Mouse (Mus musculus): ENCODE measurements around the gene Mlx. TPM values are rescaled to one million over a fixed set of nuclear protein-coding genes. Genes with fewer than 3 reads are reported as not detected.

Mlx gene
- 10 to 100 TPM in 14 of 26 experiments, 1 to 10 TPM in 12; 1.7 to 29.3 (median 11.5) TPM for total RNA-seq (2018; cell fraction: chromatin; rRNA removed)
- 10 to 100 TPM; 22.4 to 58.9 (median 42.9) TPM for total RNA-seq (2018; cell fraction: cytosol; rRNA removed)
- 10 to 100 TPM in 21 of 26 experiments, 1 to 10 TPM in 5; 6.4 to 56.4 (median 22.1) TPM for total RNA-seq (2018; cell fraction: nucleus; rRNA removed)
- 33.1 to 44.4 TPM (median 37.3 TPM) in 3 replicates for polyA plus RNA-seq (2018)

DNA sequence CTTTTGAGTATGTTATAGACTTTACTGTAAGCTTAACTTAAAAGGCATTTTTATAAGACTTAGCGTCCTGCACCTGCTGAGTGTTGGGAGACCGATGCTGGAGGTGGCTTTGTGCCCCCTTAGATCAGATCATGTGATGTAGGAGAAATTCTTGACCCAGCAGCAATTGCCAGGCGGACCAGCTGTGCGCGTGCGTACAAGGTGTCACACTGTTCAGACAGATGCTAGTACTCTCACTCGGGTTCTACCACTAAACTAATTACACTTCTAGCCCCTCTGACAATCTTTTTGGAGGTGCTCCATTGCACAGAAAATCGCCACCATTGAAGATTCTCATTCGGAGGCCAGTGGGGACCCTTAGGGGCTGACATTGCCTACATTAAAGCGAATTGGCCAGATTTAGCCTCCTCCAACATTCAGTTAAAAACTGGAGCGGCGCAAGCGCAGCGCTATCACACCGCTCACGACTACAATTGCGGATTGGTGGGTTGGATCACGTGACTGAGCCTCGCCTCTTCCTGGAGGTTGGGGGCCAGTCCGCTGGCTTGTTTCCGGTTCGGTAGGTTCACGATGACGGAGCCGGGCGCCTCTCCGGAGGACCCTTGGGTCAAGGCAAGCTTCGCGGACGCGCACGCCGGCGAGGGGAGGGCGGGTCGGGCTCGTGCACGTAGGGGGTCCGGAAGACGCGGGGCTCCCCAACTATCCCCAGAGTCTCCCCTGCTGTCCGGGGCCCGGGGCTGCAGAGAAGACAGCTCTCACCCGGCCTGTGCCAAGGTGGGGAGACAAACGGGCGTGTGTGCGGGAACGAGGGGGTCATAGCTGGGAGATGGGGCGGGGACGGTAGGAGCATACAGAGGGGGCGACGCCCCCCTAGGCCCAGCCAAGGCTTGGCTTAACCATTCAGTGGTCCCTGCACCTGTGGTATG, at the start of gene Mlx:
TSS of gene Mlx (plus strand) at position 522 of the 926 bp plus-strand sequence.
- peak within 1 kb of the TSS; percentile 62 for H3K27ac ChIP-seq
- peaks cover 15% of the 10 kb centered on the region for H3K79me2 ChIP-seq (ENCODE audit: inconsistent target)
- under 1% methylated on average over 50 of the region's 52 CpGs for WGBS (ENCODE audit: missing documents)
- peaks cover 25% of the 10 kb centered on the region for H3K36me3 ChIP-seq (ENCODE audit: inconsistent target)
- peak within 1 kb of the TSS; percentile 83 for H3K4me3 ChIP-seq (ENCODE audit: inconsistent target)

DNA sequence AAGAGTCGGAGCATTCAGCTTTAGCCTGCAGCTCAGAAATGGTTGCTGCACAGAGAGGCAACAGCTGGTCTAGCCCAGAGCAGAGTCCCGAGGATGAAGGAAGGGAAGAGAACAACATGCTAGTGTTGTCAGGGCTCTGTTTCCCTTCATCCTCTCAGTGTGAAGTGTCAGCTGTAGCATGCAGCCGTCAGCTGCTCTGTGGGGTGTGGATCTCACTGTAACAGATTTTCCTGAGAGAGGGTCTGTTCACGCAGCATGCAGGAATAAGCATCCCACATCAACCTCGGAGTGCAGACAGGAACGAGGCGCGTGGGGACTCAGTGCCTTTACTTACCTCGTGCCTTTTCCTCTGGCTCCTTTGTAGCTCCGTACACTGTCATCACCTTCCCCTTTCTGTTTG, 49.3 kb upstream of the Mlx start:
- H3K4me3 ChIP-seq (ENCODE audit: inconsistent target), result no peak overlapping the region
- 95% methylated on average over 9 of the region's 10 CpGs for WGBS (ENCODE audit: missing documents)
- peaks cover 15% of the 10 kb centered on the region; the same call in 1 of the 2 replicates for H3K79me2 ChIP-seq (ENCODE audit: inconsistent target)
- H3K36me3 ChIP-seq (ENCODE audit: inconsistent target), result peaks cover 98% of the 10 kb centered on the region
- H3K27ac ChIP-seq, result no peak overlapping the region

DNA sequence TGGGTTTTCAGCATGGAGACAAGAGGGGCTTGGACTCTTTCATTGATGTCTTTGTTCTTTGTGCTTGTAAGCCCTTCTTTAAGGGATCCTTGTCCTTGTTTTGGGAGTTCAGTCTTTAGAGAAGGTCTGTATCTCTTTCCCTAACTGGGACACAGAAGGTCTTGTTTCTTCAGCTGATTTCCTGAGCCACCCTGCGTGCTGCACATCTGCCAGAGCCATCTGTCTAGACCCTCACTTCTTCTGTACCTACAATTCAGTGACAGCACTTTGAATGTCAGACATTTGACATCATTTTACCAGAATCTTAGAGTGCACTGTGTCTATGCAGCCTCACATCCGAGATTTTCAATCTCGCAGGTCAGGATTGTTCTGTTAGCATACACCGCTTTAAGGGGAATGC, 41.3 kb upstream of the Mlx start:
- Histone ChIP-seq H3K27ac (no peak overlapping the region), H3K36me3 (ENCODE audit: inconsistent target) (peaks cover 100% of the 10 kb centered on the region), H3K4me3 (ENCODE audit: inconsistent target) (no peak overlapping the region), H3K79me2 (ENCODE audit: inconsistent target) (no peaks in the 10 kb centered on the region; the same call in 1 of the 2 replicates)
- WGBS (ENCODE audit: missing documents), result 88% methylated on average over 4 of the region's 4 CpGs

DNA sequence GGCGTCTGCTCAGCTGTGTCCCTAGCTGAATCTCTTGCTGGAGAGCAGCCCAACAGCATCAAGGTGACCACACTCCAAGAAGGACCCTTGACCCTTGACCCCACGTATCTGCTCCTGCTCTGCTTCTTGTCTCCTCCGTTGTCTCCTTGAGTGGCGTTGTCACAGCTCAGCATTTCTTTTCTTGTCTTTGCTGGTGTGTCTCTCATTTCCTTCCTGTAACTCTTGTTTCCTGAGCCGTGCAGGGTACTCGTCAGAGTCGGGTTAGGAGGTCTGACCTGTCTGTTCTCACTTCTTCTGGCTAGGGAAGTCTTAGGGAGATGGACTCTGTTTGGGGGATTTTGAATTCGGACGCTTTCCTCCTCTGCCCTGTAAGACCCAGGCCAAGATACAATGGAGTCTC, 40.6 kb upstream of the Mlx start:
- Histone ChIP-seq H3K36me3 (ENCODE audit: inconsistent target) (peaks cover 100% of the 10 kb centered on the region), H3K79me2 (ENCODE audit: inconsistent target) (no peaks in the 10 kb centered on the region; the same call in 1 of the 2 replicates), H3K4me3 (ENCODE audit: inconsistent target) (no peak overlapping the region), H3K27ac (no peak overlapping the region)
- 36% methylated on average over 7 of the region's 9 CpGs for WGBS (ENCODE audit: missing documents)

DNA sequence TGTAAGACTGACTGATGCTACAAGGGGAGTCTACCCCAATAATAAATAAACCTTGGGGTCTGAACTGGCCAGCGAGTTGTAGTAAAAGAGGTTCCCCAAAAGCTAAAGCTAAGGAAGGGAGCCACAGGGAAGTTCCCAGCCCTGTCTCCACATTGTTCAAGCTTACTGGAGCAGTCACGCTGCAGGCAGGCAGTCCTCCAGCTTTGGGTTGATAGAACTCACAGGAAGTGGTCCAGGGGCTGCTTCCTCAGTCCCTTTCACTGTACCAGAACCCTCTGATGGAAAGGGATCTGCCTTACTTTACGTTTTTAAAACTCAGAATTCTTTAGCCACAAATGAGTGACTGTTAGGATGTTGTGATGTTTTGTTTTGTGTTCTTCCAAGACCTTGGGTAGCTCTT, 39.6 kb upstream of the Mlx start:
- 57% methylated on average over 3 of the region's 3 CpGs for WGBS (ENCODE audit: missing documents)
- H3K79me2 ChIP-seq (ENCODE audit: inconsistent target), result no peaks in the 10 kb centered on the region; the same call in 1 of the 2 replicates
- H3K27ac ChIP-seq, result no peak overlapping the region
- peaks cover 100% of the 10 kb centered on the region for H3K36me3 ChIP-seq (ENCODE audit: inconsistent target)
- no peak overlapping the region for H3K4me3 ChIP-seq (ENCODE audit: inconsistent target)

DNA sequence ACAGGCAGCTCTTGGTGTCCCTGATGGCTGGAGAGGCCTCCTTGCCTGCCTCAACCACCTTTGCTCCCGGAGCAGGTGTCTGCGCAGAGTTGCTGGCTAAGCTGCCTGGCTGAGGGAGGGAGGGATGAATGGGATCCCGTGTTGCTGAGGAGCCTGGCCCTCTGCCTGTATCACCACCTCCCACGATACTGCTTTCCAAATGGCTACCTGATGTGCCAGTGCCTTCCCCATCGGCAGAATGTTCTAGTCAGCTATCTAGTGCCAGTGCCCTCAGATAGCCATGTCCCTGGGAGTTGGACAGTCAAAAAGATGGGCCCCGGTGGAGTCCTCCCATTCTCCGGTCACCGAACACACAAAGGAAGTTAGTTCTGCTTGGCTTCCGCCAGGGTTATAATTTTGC, 36.7 kb upstream of the Mlx start:
- no peaks in the 10 kb centered on the region for H3K79me2 ChIP-seq (ENCODE audit: inconsistent target)
- WGBS (ENCODE audit: missing documents), result 93% methylated on average over 9 of the region's 9 CpGs
- H3K36me3 ChIP-seq (ENCODE audit: inconsistent target), result peaks cover 100% of the 10 kb centered on the region
- H3K27ac ChIP-seq, result no peak overlapping the region
- H3K4me3 ChIP-seq (ENCODE audit: inconsistent target), result no peak overlapping the region

DNA sequence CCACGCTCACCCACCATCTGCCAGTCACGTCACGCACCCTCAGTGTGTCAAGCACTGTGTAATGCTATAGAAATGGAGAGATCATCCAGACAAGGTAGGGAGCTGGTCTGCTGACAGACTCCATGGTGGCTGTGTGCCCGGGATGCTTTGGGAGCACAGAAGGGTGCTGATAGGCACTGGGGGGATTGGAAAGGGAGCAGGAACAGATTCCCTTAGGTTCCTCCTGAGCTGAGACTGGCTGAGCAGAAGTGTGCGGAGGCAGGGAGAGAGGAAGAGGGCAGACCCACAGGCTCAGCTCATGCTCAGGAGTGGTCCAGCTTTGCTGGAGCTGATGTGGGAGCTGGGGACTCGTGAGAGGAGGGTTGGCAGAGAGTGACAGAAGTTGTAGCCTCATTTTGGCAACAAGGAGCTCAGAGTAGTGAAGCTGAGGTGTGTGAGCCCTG, 36.0 kb upstream of the Mlx start:
- 100% methylated on average over 6 of the region's 6 CpGs for WGBS (ENCODE audit: missing documents)
- H3K36me3 ChIP-seq (ENCODE audit: inconsistent target), result peaks cover 99% of the 10 kb centered on the region
- no peak overlapping the region for H3K27ac ChIP-seq
- no peaks in the 10 kb centered on the region for H3K79me2 ChIP-seq (ENCODE audit: inconsistent target)
- H3K4me3 ChIP-seq (ENCODE audit: inconsistent target), result no peak overlapping the region

DNA sequence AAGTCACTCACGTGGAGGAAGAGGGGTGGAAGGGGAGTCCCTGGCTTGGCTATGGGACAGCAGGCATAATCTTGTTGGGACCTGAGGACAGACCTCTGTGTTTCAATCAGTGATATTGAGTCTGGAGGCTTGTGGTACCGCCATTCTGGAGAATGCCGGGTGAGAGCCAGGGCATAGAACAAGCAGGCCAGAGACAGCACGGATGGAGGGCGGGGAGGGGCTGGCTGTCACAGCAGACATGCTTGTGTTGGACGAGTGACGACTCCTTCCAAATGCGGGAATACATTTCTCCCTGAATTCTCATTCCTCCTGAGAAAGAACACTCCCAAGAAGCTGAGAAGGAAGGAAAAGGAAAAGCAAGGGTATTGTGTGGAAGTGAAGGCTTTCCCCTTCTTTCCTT, 35.5 kb upstream of the Mlx start:
- WGBS (ENCODE audit: missing documents), result 92% methylated on average over 7 of the region's 8 CpGs
- no peak overlapping the region for H3K4me3 ChIP-seq (ENCODE audit: inconsistent target)
- no peak overlapping the region for H3K27ac ChIP-seq
- H3K79me2 ChIP-seq (ENCODE audit: inconsistent target), result no peaks in the 10 kb centered on the region
- peaks cover 99% of the 10 kb centered on the region for H3K36me3 ChIP-seq (ENCODE audit: inconsistent target)

DNA sequence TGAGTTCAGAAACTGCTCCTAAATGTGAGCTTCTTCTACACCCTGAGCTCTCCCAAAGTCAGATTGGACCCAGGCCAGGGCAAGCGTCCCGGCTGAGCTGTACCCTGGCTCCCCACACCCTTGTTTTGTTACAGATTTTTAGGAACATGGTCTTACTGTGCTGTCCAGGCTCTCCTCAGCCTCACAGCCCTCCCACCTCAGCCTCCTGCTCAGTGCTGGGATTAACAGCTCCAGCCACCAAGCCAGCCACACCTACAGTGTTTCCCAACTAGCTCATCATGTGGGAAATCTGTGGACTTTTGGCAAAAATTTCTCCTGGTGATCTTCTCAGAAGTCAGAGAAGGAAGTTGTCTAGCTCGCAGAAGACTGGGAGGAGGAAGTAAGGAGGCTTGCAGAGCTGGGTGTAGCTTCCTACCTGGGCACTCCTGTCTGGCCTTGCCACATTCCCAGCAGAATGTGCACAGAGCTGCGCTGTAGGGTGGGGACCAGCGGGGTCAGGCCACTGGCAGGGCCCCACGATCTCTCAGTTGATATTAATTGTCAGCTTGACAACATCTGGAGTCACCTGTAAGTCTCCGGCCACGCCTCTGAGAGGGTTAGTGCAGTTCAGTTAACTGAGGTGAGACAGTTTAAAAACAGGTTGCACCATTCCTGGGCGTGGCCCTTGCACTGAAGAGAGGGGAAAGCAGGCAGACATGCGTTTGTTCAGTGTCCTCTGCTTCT, 34.2 kb upstream of the Mlx start:
- Histone ChIP-seq H3K4me3 (ENCODE audit: inconsistent target) (no peak overlapping the region), H3K79me2 (ENCODE audit: inconsistent target) (no peaks in the 10 kb centered on the region), H3K36me3 (ENCODE audit: inconsistent target) (peaks cover 99% of the 10 kb centered on the region), H3K27ac (no peak overlapping the region)
- 51% methylated on average over 9 of the region's 10 CpGs for WGBS (ENCODE audit: missing documents)

DNA sequence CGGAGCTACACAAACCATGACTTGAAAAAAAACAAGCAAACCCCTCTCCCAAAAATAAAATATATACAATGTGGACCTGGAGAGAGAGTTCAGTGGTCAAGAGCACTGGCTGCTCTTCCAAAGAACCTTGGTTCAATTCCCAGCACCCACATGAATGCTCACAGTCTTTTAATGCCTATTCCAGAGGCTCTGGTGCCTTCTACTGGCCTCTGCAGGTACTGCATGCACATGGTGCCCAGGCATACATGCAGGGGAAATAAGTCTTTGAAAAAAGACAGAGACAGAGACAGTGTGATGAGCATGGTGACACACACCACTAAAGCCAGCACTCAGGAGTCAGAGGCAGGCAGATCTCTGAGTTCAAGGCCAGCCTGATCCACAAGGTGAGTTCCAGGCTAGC, 33.1 kb upstream of the Mlx start:
- WGBS (ENCODE audit: missing documents), result 100% methylated on average over 1 of the region's 1 CpGs
- Histone ChIP-seq H3K4me3 (ENCODE audit: inconsistent target) (no peak overlapping the region), H3K36me3 (ENCODE audit: inconsistent target) (peaks cover 99% of the 10 kb centered on the region), H3K79me2 (ENCODE audit: inconsistent target) (no peaks in the 10 kb centered on the region; the same call in 1 of the 2 replicates), H3K27ac (no peak overlapping the region)

DNA sequence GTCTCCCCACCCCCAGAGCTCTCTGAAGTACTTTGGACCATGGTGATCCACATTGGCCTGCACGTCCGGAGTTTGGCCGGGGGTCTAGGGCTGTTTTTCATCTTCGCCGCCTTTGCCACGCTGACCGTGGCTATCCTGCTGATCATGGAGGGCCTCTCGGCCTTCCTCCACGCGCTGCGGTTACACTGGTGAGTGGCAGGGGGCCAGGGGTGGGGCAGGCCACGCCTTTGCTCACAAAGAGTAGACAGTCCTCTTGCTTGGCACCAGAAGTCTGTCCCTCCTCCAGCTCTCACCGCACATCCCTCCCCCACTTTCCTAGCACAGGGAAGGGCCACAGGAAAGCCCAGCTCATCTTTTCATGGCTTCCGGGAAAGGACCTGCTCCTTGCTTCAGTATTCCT, 31.7 kb upstream of the Mlx start:
- Histone ChIP-seq H3K79me2 (ENCODE audit: inconsistent target) (no peaks in the 10 kb centered on the region; the same call in 1 of the 2 replicates), H3K4me3 (ENCODE audit: inconsistent target) (no peak overlapping the region), H3K27ac (no peak overlapping the region), H3K36me3 (ENCODE audit: inconsistent target) (peaks cover 91% of the 10 kb centered on the region)
- WGBS (ENCODE audit: missing documents), result 96% methylated on average over 14 of the region's 14 CpGs

DNA sequence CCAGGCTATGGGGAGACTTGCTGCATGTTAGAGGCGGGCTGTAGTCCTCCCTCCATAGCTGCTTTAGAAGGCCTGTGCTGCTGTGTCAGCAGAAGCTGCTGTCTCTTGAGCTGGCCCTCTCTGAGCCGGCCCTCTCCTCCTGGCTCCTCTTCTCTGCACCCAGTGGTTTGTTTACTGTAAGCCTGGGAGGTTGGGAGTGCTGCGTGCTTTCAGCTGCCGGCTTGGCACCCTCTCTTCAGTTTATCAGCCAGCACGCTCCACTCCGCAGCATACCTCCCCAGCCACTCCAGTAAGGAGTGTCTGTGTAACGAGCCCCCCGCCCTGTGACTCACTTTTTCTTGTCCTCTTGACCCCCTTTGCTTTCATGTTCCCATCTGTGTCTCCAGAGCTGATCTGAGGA, 30.2 kb upstream of the Mlx start:
- no peak overlapping the region for H3K4me3 ChIP-seq (ENCODE audit: inconsistent target)
- no peak overlapping the region for H3K27ac ChIP-seq
- H3K79me2 ChIP-seq (ENCODE audit: inconsistent target), result no peaks in the 10 kb centered on the region; the same call in 1 of the 2 replicates
- H3K36me3 ChIP-seq (ENCODE audit: inconsistent target), result peaks cover 79% of the 10 kb centered on the region
- WGBS (ENCODE audit: missing documents), result 94% methylated on average over 8 of the region's 8 CpGs

DNA sequence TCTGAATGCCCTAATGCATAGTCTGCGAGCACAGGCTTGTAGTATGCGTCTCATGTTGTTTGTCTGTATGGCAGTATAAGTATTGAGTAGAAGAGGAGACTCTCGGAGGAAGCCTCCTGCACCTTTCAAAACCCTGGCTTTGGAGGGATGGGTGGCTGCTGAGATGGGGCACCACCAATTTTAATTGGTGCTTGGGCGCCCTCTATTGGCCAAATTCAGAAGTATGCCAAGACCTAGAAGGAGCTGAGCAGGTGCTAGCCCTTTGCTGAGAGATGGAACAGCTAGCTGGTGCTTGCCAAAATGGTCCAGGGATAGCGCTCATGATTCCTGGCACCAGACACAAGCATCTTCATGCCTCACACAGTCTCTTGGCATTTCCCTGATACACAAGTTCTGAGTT, 29.2 kb upstream of the Mlx start:
- Histone ChIP-seq H3K36me3 (ENCODE audit: inconsistent target) (peaks cover 76% of the 10 kb centered on the region), H3K4me3 (ENCODE audit: inconsistent target) (no peak overlapping the region), H3K27ac (no peak overlapping the region), H3K79me2 (ENCODE audit: inconsistent target) (no peaks in the 10 kb centered on the region; the same call in 1 of the 2 replicates)
- 38% methylated on average over 5 of the region's 5 CpGs for WGBS (ENCODE audit: missing documents)

DNA sequence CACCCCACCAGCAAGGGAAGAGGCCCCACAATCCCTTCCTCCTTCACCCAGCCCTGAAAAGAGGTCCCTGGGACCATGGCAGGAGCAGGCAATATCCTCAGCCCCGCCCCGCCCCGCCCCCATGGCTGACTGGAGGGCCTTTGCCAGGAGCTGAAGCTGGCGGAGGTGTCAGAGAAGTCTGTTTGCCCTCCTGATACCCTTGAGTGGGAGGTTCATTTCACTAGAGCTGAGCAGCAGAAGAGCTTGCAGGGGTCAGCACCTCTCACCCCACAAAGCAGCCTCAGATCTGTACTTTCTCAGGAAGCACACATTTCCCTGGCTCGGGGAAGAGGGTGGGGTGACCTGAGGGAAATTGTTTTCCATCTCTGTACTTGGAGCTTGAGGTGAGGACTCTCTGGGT, 28.4 kb upstream of the Mlx start:
- Histone ChIP-seq H3K27ac (no peak overlapping the region), H3K79me2 (ENCODE audit: inconsistent target) (no peaks in the 10 kb centered on the region; the same call in 1 of the 2 replicates), H3K4me3 (ENCODE audit: inconsistent target) (no peak overlapping the region), H3K36me3 (ENCODE audit: inconsistent target) (peaks cover 68% of the 10 kb centered on the region)
- 80% methylated on average over 5 of the region's 5 CpGs for WGBS (ENCODE audit: missing documents)

Data from macrophage (primary cell).